Mouse (Mus musculus): ENCODE data around the gene Prps1l1. TPM values are rescaled to one million over a fixed set of nuclear protein-coding genes. Genes with fewer than 3 reads are reported as not detected.

Prps1l1 gene
- not detected in 2 replicates for polyA plus RNA-seq (2015; fragmentation: Nextera tagmentation; extraction: Ambion mirVana)

GRCm38 (mm10) chr12:34984461-34984860, at the start of gene Prps1l1:
Gene Prps1l1, plus strand, starts transcription at chr12:34984761.
- no peaks in the 10 kb centered on the region for H3K36me3 ChIP-seq (ENCODE audit: control insufficient read depth, insufficient read depth)
- WGBS, result 84% methylated on average over 4 of the region's 4 CpGs
- H3K27me3 ChIP-seq (replicated peaks; ENCODE audit: control insufficient read depth, insufficient read depth, low read length), result no peaks in the 10 kb centered on the region
- H3K4me3 ChIP-seq (replicated peaks; ENCODE audit: low read length), result no peak within 1 kb of the TSS
- H3K27ac ChIP-seq (ENCODE audit: low read length), result no peak within 1 kb of the TSS
- H3K4me1 ChIP-seq (replicated peaks; ENCODE audit: control insufficient read depth, insufficient read depth, low read length), result no peaks in the 10 kb centered on the region
- no peak within 1 kb of the TSS for H3K9ac ChIP-seq (replicated peaks; ENCODE audit: low read depth, low read length)
- ATAC-seq, result no peak
- H3K9me3 ChIP-seq (ENCODE audit: control insufficient read depth, low read length), result no peaks in the 10 kb centered on the region
- H3K4me2 ChIP-seq (ENCODE audit: low read length), result no peak within 1 kb of the TSS

DNA sequence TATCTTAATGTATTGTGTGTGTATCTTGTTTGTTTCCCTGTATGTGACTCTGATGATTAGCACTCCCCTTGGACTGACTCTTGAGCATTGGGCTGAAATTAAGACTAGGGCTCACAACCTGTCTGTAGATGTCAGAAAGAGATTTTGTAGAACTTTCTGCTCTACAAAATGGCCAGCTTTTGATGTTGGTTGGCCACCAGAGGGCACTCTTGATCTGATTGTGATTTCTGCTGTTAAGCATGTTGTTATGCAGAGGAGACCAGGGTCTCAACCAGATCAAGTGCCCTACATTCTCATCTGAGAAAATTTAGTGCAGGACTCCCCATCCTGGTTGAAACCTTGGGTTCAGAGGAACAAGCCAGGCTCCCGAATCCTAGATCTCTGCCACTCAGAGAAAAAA, 46.6 kb upstream of the Prps1l1 start:
- 94% methylated on average over 1 of the region's 1 CpGs for WGBS

GRCm38 (mm10) chr12:34949066-34949706, 35.4 kb upstream of the Prps1l1 start:
- Histone ChIP-seq H3K9me3 (ENCODE audit: control insufficient read depth, low read length) (no peaks in the 10 kb centered on the region), H3K4me3 (replicated peaks; ENCODE audit: low read length) (no peak overlapping the region), H3K27me3 (replicated peaks; ENCODE audit: control insufficient read depth, insufficient read depth, low read length) (no peaks in the 10 kb centered on the region), H3K27ac (ENCODE audit: low read length) (no peak overlapping the region), H3K9ac (replicated peaks; ENCODE audit: low read depth, low read length) (no peak overlapping the region), H3K4me1 (replicated peaks; ENCODE audit: control insufficient read depth, insufficient read depth, low read length) (no peaks in the 10 kb centered on the region), H3K4me2 (ENCODE audit: low read length) (no peak overlapping the region), H3K36me3 (ENCODE audit: control insufficient read depth, insufficient read depth) (no peaks in the 10 kb centered on the region)
- 83% methylated on average over 6 of the region's 6 CpGs for WGBS
- no peak for ATAC-seq

More for the DNA sequence above, 46.6 kb upstream of the Prps1l1 start:
- no peaks in the 10 kb centered on the region for H3K27me3 ChIP-seq (replicated peaks; ENCODE audit: control insufficient read depth, insufficient read depth, low read length)
- no peak overlapping the region for H3K4me3 ChIP-seq (replicated peaks; ENCODE audit: low read length)
- H3K36me3 ChIP-seq (ENCODE audit: control insufficient read depth, insufficient read depth), result no peaks in the 10 kb centered on the region
- no peak overlapping the region for H3K27ac ChIP-seq (ENCODE audit: low read length)
- H3K9ac ChIP-seq (replicated peaks; ENCODE audit: low read depth, low read length), result no peak overlapping the region
- peaks cover 10% of the 10 kb centered on the region; the same call in 1 of the 2 replicates for H3K9me3 ChIP-seq (ENCODE audit: control insufficient read depth, low read length)
- no peak for ATAC-seq
- H3K4me2 ChIP-seq (ENCODE audit: low read length), result no peak overlapping the region
- no peaks in the 10 kb centered on the region for H3K4me1 ChIP-seq (replicated peaks; ENCODE audit: control insufficient read depth, insufficient read depth, low read length)

DNA sequence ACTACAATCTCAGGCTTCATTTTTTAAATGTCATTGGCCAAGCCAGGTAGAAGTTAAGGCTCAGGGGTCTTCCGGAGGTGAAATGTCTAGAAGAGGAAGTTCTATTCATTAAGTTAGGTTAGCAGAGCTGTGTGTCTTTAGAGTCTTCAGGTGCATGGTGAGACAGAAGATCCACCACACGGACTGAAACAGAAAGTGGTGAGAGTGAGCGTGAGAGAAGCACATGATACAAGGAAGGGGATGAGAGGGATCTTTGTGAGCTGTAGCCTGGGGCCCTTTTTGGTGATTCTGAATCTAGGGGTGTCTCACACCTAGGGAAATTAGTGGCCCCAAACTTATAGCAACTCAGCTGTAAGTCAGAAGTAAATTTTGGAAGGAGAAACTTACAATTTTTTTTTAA, 8.6 kb upstream of the Prps1l1 start:
- Histone ChIP-seq H3K4me1 (replicated peaks; ENCODE audit: control insufficient read depth, insufficient read depth, low read length) (no peaks in the 10 kb centered on the region), H3K9me3 (ENCODE audit: control insufficient read depth, low read length) (no peaks in the 10 kb centered on the region)

DNA sequence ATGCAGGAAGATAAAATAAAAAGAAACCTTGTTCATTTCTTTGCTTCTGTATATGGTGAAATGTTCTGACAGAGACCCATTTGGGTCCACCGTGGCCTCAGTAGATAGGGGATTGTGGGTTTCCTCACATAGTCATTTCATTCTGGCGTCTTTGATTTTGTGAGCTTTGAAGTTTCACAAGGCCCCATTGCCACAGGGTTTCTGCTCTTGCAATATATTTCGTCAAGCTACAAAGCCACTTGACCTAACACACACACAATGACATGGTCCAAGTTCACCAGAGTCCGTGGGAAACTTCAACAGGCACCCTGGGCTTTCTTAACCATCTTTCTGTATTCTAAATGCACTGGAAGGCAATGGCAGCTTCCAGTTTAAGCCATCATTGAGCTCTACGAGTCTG, 1.3 kb downstream of the Prps1l1 start:
- WGBS, result 90% methylated on average over 5 of the region's 5 CpGs
- H3K4me3 ChIP-seq (replicated peaks; ENCODE audit: low read length), result no peak overlapping the region
- H3K4me2 ChIP-seq (ENCODE audit: low read length), result no peak overlapping the region
- no peak overlapping the region for H3K27ac ChIP-seq (ENCODE audit: low read length)
- no peak for ATAC-seq
- H3K27me3 ChIP-seq (replicated peaks; ENCODE audit: control insufficient read depth, insufficient read depth, low read length), result no peaks in the 10 kb centered on the region
- no peaks in the 10 kb centered on the region for H3K36me3 ChIP-seq (ENCODE audit: control insufficient read depth, insufficient read depth)
- no peaks in the 10 kb centered on the region for H3K4me1 ChIP-seq (replicated peaks; ENCODE audit: control insufficient read depth, insufficient read depth, low read length)
- no peaks in the 10 kb centered on the region for H3K9me3 ChIP-seq (ENCODE audit: control insufficient read depth, low read length)
- H3K9ac ChIP-seq (replicated peaks; ENCODE audit: low read depth, low read length), result no peak overlapping the region

More for the DNA sequence above, 8.6 kb upstream of the Prps1l1 start:
- no peaks in the 10 kb centered on the region for H3K27me3 ChIP-seq (replicated peaks; ENCODE audit: control insufficient read depth, insufficient read depth, low read length)
- WGBS, result 93% methylated on average over 3 of the region's 3 CpGs
- no peak overlapping the region for H3K9ac ChIP-seq (replicated peaks; ENCODE audit: low read depth, low read length)
- no peak overlapping the region for H3K27ac ChIP-seq (ENCODE audit: low read length)
- no peak for ATAC-seq
- H3K4me2 ChIP-seq (ENCODE audit: low read length), result no peak overlapping the region
- H3K4me3 ChIP-seq (replicated peaks; ENCODE audit: low read length), result no peak overlapping the region
- H3K36me3 ChIP-seq (ENCODE audit: control insufficient read depth, insufficient read depth), result no peaks in the 10 kb centered on the region

DNA sequence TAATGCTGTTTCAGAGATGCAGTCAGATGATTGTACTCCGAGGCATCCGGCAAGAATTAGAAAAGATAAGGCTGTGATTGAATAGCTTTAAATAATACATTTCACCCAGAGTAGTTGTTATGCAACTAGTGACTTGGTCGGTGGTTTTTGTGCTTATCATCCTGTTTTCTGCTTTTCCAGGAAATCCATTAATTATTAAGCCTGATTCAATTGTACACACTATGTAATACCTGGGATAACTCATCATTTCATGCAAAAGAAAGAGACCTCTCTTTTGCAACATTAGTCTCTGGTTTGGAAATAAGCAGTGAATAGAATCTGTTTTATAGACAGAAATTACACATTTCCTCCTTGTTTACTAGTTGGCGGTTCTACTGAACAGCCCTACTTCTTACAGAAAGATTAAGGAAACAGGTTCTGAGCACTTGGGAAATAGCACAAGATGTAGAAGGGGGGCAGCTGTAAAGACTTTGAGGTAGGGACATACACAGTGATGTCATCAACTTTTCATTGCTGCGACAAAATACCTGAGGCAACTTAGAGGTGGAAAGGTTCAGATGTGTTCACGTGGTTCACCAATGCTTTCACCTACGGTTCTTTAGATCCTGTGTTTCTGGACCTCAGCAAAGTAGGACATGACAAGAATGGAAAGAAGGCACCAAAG, 5.1 kb downstream of the Prps1l1 start:
- H3K27me3 ChIP-seq (replicated peaks; ENCODE audit: control insufficient read depth, insufficient read depth, low read length), result no peaks in the 10 kb centered on the region
- no peaks in the 10 kb centered on the region for H3K36me3 ChIP-seq (ENCODE audit: control insufficient read depth, insufficient read depth)
- no peak overlapping the region for H3K27ac ChIP-seq (ENCODE audit: low read length)
- no peak for ATAC-seq
- H3K4me2 ChIP-seq (ENCODE audit: low read length), result no peak overlapping the region
- 85% methylated on average over 7 of the region's 7 CpGs for WGBS
- H3K4me3 ChIP-seq (replicated peaks; ENCODE audit: low read length), result no peak overlapping the region
- no peaks in the 10 kb centered on the region for H3K9me3 ChIP-seq (ENCODE audit: control insufficient read depth, low read length)
- H3K9ac ChIP-seq (replicated peaks; ENCODE audit: low read depth, low read length), result no peak overlapping the region
- no peaks in the 10 kb centered on the region for H3K4me1 ChIP-seq (replicated peaks; ENCODE audit: control insufficient read depth, insufficient read depth, low read length)

DNA sequence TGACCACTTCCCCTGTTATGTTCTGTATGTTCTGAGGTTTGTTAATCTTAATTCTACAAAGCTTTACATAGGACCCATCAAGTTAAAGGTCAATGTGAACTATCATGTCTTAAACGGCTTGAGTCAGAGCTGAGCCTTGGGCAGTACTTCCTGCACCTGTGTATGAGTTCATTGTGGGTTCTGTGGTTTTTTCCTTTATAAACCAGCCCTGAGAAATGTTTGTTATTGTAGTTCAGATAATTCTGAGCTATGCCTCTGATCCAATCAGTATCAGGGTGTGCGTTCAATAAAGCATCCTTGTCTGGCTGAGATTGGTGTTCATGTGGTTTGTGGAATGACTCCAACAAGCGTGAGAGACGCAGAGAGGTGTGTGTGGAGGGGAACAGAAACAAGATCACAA, 5.8 kb downstream of the Prps1l1 start:
- no peak overlapping the region for H3K4me2 ChIP-seq (ENCODE audit: low read length)
- WGBS, result 91% methylated on average over 4 of the region's 4 CpGs
- no peak for ATAC-seq

DNA sequence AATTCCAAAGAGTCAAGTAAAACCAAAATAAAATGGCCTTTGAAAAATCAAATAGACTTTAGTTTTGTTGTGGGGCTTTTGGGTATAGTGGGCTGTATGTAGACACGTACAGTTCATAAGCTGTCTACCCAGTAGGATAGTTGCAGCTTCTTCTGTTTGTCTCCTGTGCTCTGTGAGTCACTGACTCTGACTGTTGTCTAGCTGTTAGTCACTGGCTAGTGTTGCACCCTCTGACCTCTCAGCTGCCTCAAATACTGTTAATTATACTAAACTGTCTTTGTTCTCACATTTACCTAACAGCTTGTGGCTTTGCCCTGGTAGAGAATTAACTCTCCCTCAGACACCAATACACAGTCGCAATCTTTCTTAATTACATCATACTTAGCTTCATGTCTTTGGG, 7.3 kb downstream of the Prps1l1 start:
- no peaks in the 10 kb centered on the region for H3K4me1 ChIP-seq (replicated peaks; ENCODE audit: control insufficient read depth, insufficient read depth, low read length)
- H3K36me3 ChIP-seq (ENCODE audit: control insufficient read depth, insufficient read depth), result no peaks in the 10 kb centered on the region
- ATAC-seq, result no peak
- H3K27me3 ChIP-seq (replicated peaks; ENCODE audit: control insufficient read depth, insufficient read depth, low read length), result no peaks in the 10 kb centered on the region
- no peak overlapping the region for H3K4me2 ChIP-seq (ENCODE audit: low read length)
- no peaks in the 10 kb centered on the region; the same call in 1 of the 2 replicates for H3K9me3 ChIP-seq (ENCODE audit: control insufficient read depth, low read length)
- H3K27ac ChIP-seq (ENCODE audit: low read length), result no peak overlapping the region
- 73% methylated on average over 2 of the region's 2 CpGs for WGBS
- no peak overlapping the region for H3K9ac ChIP-seq (replicated peaks; ENCODE audit: low read depth, low read length)
- H3K4me3 ChIP-seq (replicated peaks; ENCODE audit: low read length), result no peak overlapping the region

More for the DNA sequence above, 5.8 kb downstream of the Prps1l1 start:
- Histone ChIP-seq H3K9ac (replicated peaks; ENCODE audit: low read depth, low read length) (no peak overlapping the region), H3K4me1 (replicated peaks; ENCODE audit: control insufficient read depth, insufficient read depth, low read length) (no peaks in the 10 kb centered on the region), H3K36me3 (ENCODE audit: control insufficient read depth, insufficient read depth) (no peaks in the 10 kb centered on the region), H3K4me3 (replicated peaks; ENCODE audit: low read length) (no peak overlapping the region), H3K27ac (ENCODE audit: low read length) (no peak overlapping the region), H3K9me3 (ENCODE audit: control insufficient read depth, low read length) (no peaks in the 10 kb centered on the region), H3K27me3 (replicated peaks; ENCODE audit: control insufficient read depth, insufficient read depth, low read length) (no peaks in the 10 kb centered on the region)

- 89% methylated on average over 3 of the region's 3 CpGs for WGBS
- ATAC-seq, result no peak
- no peaks in the 10 kb centered on the region for H3K36me3 ChIP-seq (ENCODE audit: control insufficient read depth, insufficient read depth)
These were observed 13.1 kb downstream of the Prps1l1 start for GRCm38 (mm10) chr12:34997597-34998182.

More at GRCm38 (mm10) chr12:34997597-34998182, 13.1 kb downstream of the Prps1l1 start:
- Histone ChIP-seq H3K4me1 (replicated peaks; ENCODE audit: control insufficient read depth, insufficient read depth, low read length) (no peaks in the 10 kb centered on the region), H3K9ac (replicated peaks; ENCODE audit: low read depth, low read length) (no peak overlapping the region), H3K4me2 (ENCODE audit: low read length) (no peak overlapping the region), H3K27ac (ENCODE audit: low read length) (no peak overlapping the region), H3K4me3 (replicated peaks; ENCODE audit: low read length) (no peak overlapping the region), H3K9me3 (ENCODE audit: control insufficient read depth, low read length) (no peaks in the 10 kb centered on the region; the same call in 1 of the 2 replicates), H3K27me3 (replicated peaks; ENCODE audit: control insufficient read depth, insufficient read depth, low read length) (no peaks in the 10 kb centered on the region)

Measured in forebrain, embryonic 16.5 days (tissue).